Mouse (Mus musculus): ENCODE data around the gene Chchd2. TPM values are rescaled to one million over a fixed set of nuclear protein-coding genes. Genes with fewer than 3 reads are reported as not detected.
"Not testable (repeated sequence)": the region's sequence is repeated elsewhere in the genome, so short reads cannot be mapped to it uniquely, and the experiment has no call there.

Chchd2 gene
- total and polyA plus RNA-seq, 2 experiments from 2014 or later = 889 to 905 TPM

- DNase-seq (no peak), ATAC-seq (no peak)
- no peak overlapping the region for H3K4me2 ChIP-seq (ENCODE audit: low read depth)
- no peaks in the 10 kb centered on the region for H3K27me3 ChIP-seq (ENCODE audit: insufficient read depth, low read length)
- TF ChIP-seq CTCF (IDR thresholded peaks at IDR 0.05; ENCODE audit: low read depth) = no peak
- no peak overlapping the region for H3K27ac ChIP-seq (ENCODE audit: low read depth, low read length)
- no peaks in the 10 kb centered on the region for H3K9me3 ChIP-seq (ENCODE audit: low read length)
- H3K36me3 ChIP-seq (ENCODE audit: insufficient read depth) = no peaks in the 10 kb centered on the region
- H3K4me3 ChIP-seq (ENCODE audit: low read depth, low read length) = no peak overlapping the region
- no peaks in the 10 kb centered on the region for H3K4me1 ChIP-seq (ENCODE audit: insufficient read depth)
- H3K9ac ChIP-seq = no peak overlapping the region
- WGBS = 69% methylated on average over 8 of the region's 8 CpGs
Observed at GRCm38 (mm10) chr5:129919320-129919719, 32.0 kb upstream of the Chchd2 start.

- H3K27me3 ChIP-seq (ENCODE audit: insufficient read depth, low read length) = no peaks in the 10 kb centered on the region
- no peak for DNase-seq
- no peak overlapping the region for H3K9ac ChIP-seq
- H3K27ac ChIP-seq (ENCODE audit: low read depth, low read length) = no peak overlapping the region
- H3K9me3 ChIP-seq (ENCODE audit: low read length) = no peaks in the 10 kb centered on the region
- H3K4me1 ChIP-seq (ENCODE audit: insufficient read depth) = no peaks in the 10 kb centered on the region
- no peak overlapping the region for H3K4me3 ChIP-seq (ENCODE audit: low read depth, low read length)
- WGBS = 86% methylated on average over 9 of the region's 9 CpGs
- H3K4me2 ChIP-seq (ENCODE audit: low read depth) = no peak overlapping the region
- no peak for ATAC-seq
- no peak for TF ChIP-seq CTCF (IDR thresholded peaks at IDR 0.05; ENCODE audit: low read depth)
- no peaks in the 10 kb centered on the region for H3K36me3 ChIP-seq (ENCODE audit: insufficient read depth)
Observed at GRCm38 (mm10) chr5:129918752-129919151, 31.5 kb upstream of the Chchd2 start.

GRCm38 (mm10) chr5:129918065-129918651 lies 30.9 kb upstream of the Chchd2 start:
- no peak overlapping the region for H3K9ac ChIP-seq
- no peaks in the 10 kb centered on the region for H3K4me1 ChIP-seq (ENCODE audit: insufficient read depth)
- WGBS = 92% methylated on average over 24 of the region's 24 CpGs
- H3K36me3 ChIP-seq (ENCODE audit: insufficient read depth) = no peaks in the 10 kb centered on the region
- no peak for ATAC-seq
- H3K9me3 ChIP-seq (ENCODE audit: low read length) = no peaks in the 10 kb centered on the region
- DNase-seq = no peak
- H3K27me3 ChIP-seq (ENCODE audit: insufficient read depth, low read length) = no peaks in the 10 kb centered on the region
- no peak overlapping the region for H3K27ac ChIP-seq (ENCODE audit: low read depth, low read length)
- H3K4me3 ChIP-seq (ENCODE audit: low read depth, low read length) = no peak overlapping the region
- TF ChIP-seq CTCF (IDR thresholded peaks at IDR 0.05; ENCODE audit: low read depth) = no peak
- H3K4me2 ChIP-seq (ENCODE audit: low read depth) = no peak overlapping the region

GRCm38 (mm10) chr5:129915491-129915890 lies 28.2 kb upstream of the Chchd2 start:
- not testable (repeated sequence) for H3K4me3 ChIP-seq (ENCODE audit: low read depth, low read length); DNase-seq
- 90% methylated on average over 11 of the region's 11 CpGs for WGBS

GRCm38 (mm10) chr5:129914024-129914423 lies 26.8 kb upstream of the Chchd2 start:
- ATAC-seq (no peak), DNase-seq (no peak)
- Histone ChIP-seq H3K36me3 (ENCODE audit: insufficient read depth) (no peaks in the 10 kb centered on the region), H3K4me1 (ENCODE audit: insufficient read depth) (no peaks in the 10 kb centered on the region), H3K27me3 (ENCODE audit: insufficient read depth, low read length) (no peaks in the 10 kb centered on the region), H3K27ac (ENCODE audit: low read depth, low read length) (no peak overlapping the region), H3K4me2 (ENCODE audit: low read depth) (no peak overlapping the region), H3K9me3 (ENCODE audit: low read length) (no peaks in the 10 kb centered on the region), H3K4me3 (ENCODE audit: low read depth, low read length) (no peak overlapping the region), H3K9ac (no peak overlapping the region)
- peak; percentile 49 for TF ChIP-seq CTCF (IDR thresholded peaks at IDR 0.05; ENCODE audit: low read depth)
- 29% methylated on average over 2 of the region's 2 CpGs for WGBS

More at GRCm38 (mm10) chr5:129915491-129915890, 28.2 kb upstream of the Chchd2 start:
- H3K4me2 ChIP-seq (ENCODE audit: low read depth); H3K27me3 ChIP-seq (ENCODE audit: insufficient read depth, low read length); H3K4me1 ChIP-seq (ENCODE audit: insufficient read depth); ATAC-seq; H3K9me3 ChIP-seq (ENCODE audit: low read length); H3K36me3 ChIP-seq (ENCODE audit: insufficient read depth); H3K9ac ChIP-seq; H3K27ac ChIP-seq (ENCODE audit: low read depth, low read length): not testable (repeated sequence)

GRCm38 (mm10) chr5:129909591-129909990 lies 22.3 kb upstream of the Chchd2 start:
- no peaks in the 10 kb centered on the region for H3K9me3 ChIP-seq (ENCODE audit: low read length)
- TF ChIP-seq CTCF (IDR thresholded peaks at IDR 0.05; ENCODE audit: low read depth) = no peak
- no peak overlapping the region for H3K4me3 ChIP-seq (ENCODE audit: low read depth, low read length)
- WGBS = 82% methylated on average over 7 of the region's 7 CpGs
- no peak overlapping the region for H3K4me2 ChIP-seq (ENCODE audit: low read depth)
- no peak for ATAC-seq
- no peaks in the 10 kb centered on the region for H3K27me3 ChIP-seq (ENCODE audit: insufficient read depth, low read length)
- no peaks in the 10 kb centered on the region for H3K4me1 ChIP-seq (ENCODE audit: insufficient read depth)
- no peak overlapping the region for H3K9ac ChIP-seq
- H3K36me3 ChIP-seq (ENCODE audit: insufficient read depth) = no peaks in the 10 kb centered on the region
- no peak overlapping the region for H3K27ac ChIP-seq (ENCODE audit: low read depth, low read length)
- DNase-seq = no peak

GRCm38 (mm10) chr5:129909147-129909546 lies 21.9 kb upstream of the Chchd2 start:
- TF ChIP-seq CTCF (IDR thresholded peaks at IDR 0.05; ENCODE audit: low read depth) = no peak
- Histone ChIP-seq H3K4me3 (ENCODE audit: low read depth, low read length) (peak overlapping the region; percentile 69), H3K27ac (ENCODE audit: low read depth, low read length) (peak overlapping the region; percentile 85; the same call in 1 of the 2 replicates), H3K27me3 (ENCODE audit: insufficient read depth, low read length) (no peaks in the 10 kb centered on the region), H3K36me3 (ENCODE audit: insufficient read depth) (no peaks in the 10 kb centered on the region), H3K9ac (peak overlapping the region; percentile 93), H3K4me1 (ENCODE audit: insufficient read depth) (no peaks in the 10 kb centered on the region), H3K9me3 (ENCODE audit: low read length) (no peaks in the 10 kb centered on the region), H3K4me2 (ENCODE audit: low read depth) (peak overlapping the region; percentile 95)
- ATAC-seq (no peak), DNase-seq (no peak)
- WGBS = 67% methylated on average over 9 of the region's 9 CpGs
